Mouse (Mus musculus) hindbrain, embryonic 11.5 days (tissue): Measurements from ENCODE around the gene Mogat1. TPM values are rescaled to one million over a fixed set of nuclear protein-coding genes. Genes with fewer than 3 reads are reported as not detected.

ENCODE experiments used
- polyA plus RNA-seq: library from polyadenylated mRNA; unstranded; fragments of >200 nt; fragmentation: Nextera tagmentation; extraction: Ambion mirVana; gene quantifications from 2 replicates; pipeline ENCODE4 v1.2.1, GENCODE M21; 2014

The Mogat1 gene
- polyA plus RNA-seq, 1 experiment from 2014 or later = 0.59 TPM

Other genes starting within 250 kb of the Mogat1 start
- gene Sgpp2, start 200.6 kb upstream of the Mogat1 start, polyA plus RNA-seq = 1.6 and 1.7 TPM in 2 replicates
- 146 and 152 TPM in 2 replicates for gene Farsb, start 22.1 kb upstream of the Mogat1 start, polyA plus RNA-seq
- gene BC035947, start 1.2 kb downstream of the Mogat1 start, polyA plus RNA-seq = 0.20 and 0.25 TPM in 2 replicates
- gene Acsl3, start 146.8 kb downstream of the Mogat1 start, polyA plus RNA-seq = 88.6 and 99.9 TPM in 2 replicates
- 6.0 and 11.8 TPM in 2 replicates for gene Utp14b, start 147.0 kb downstream of the Mogat1 start, polyA plus RNA-seq